Mouse (Mus musculus): Measurements from ENCODE around the gene Ube2r2. TPM values are rescaled to one million over a fixed set of nuclear protein-coding genes. Genes with fewer than 3 reads are reported as not detected.

The Ube2r2 gene
- polyA plus RNA-seq, 1 experiment from 2014 or later = 93.9 TPM

GRCm38 (mm10) chr4:41179825-41180725 is 44.5 kb downstream of the Ube2r2 start:
- no peak for ATAC-seq (replicated peaks; ENCODE audit: low FRiP score, low read depth)
- DNase-seq (ENCODE audit: low spot score) = no peak
- no peak for TF ChIP-seq CTCF (IDR thresholded peaks at IDR 0.05; ENCODE audit: low read depth)

GRCm38 (mm10) chr4:41189809-41190208 is 54.3 kb downstream of the Ube2r2 start:
- Histone ChIP-seq H3K9ac (ENCODE audit: low read depth, low read length) (no peak overlapping the region), H3K27ac (no peak overlapping the region), H3K27me3 (ENCODE audit: insufficient read depth, low read length) (no peaks in the 10 kb centered on the region), H3K36me3 (ENCODE audit: insufficient read depth, low read length) (peaks cover 59% of the 10 kb centered on the region), H3K4me1 (replicated peaks; ENCODE audit: insufficient read depth, low read length) (no peaks in the 10 kb centered on the region), H3K4me3 (replicated peaks; ENCODE audit: low read depth, low read length) (no peak overlapping the region), H3K9me3 (replicated peaks; ENCODE audit: low read length) (no peaks in the 10 kb centered on the region), H3K4me2 (ENCODE audit: low read length) (no peak overlapping the region)
- DNase-seq (ENCODE audit: low spot score) (no peak), ATAC-seq (replicated peaks; ENCODE audit: low FRiP score, low read depth) (no peak)
- TF ChIP-seq CTCF (IDR thresholded peaks at IDR 0.05; ENCODE audit: low read depth) = no peak
- 93% methylated on average over 2 of the region's 2 CpGs for WGBS

More at GRCm38 (mm10) chr4:41179825-41180725, 44.5 kb downstream of the Ube2r2 start:
- Histone ChIP-seq H3K4me1 (replicated peaks; ENCODE audit: insufficient read depth, low read length) (no peaks in the 10 kb centered on the region), H3K36me3 (ENCODE audit: insufficient read depth, low read length) (peaks cover 33% of the 10 kb centered on the region), H3K27me3 (ENCODE audit: insufficient read depth, low read length) (no peaks in the 10 kb centered on the region), H3K4me2 (ENCODE audit: low read length) (no peak overlapping the region), H3K9ac (ENCODE audit: low read depth, low read length) (no peak overlapping the region), H3K27ac (no peak overlapping the region), H3K4me3 (replicated peaks; ENCODE audit: low read depth, low read length) (no peak overlapping the region), H3K9me3 (replicated peaks; ENCODE audit: low read length) (no peaks in the 10 kb centered on the region)
- WGBS = 82% methylated on average over 15 of the region's 15 CpGs

GRCm38 (mm10) chr4:41192544-41193512 is 57.3 kb downstream of the Ube2r2 start:
- Histone ChIP-seq H3K36me3 (ENCODE audit: insufficient read depth, low read length) (peaks cover 73% of the 10 kb centered on the region), H3K9me3 (replicated peaks; ENCODE audit: low read length) (no peaks in the 10 kb centered on the region), H3K27ac (peak overlapping the region; percentile 19; the same call in 1 of the 2 replicates), H3K4me2 (ENCODE audit: low read length) (no peak overlapping the region), H3K4me1 (replicated peaks; ENCODE audit: insufficient read depth, low read length) (no peaks in the 10 kb centered on the region), H3K27me3 (ENCODE audit: insufficient read depth, low read length) (no peaks in the 10 kb centered on the region), H3K9ac (ENCODE audit: low read depth, low read length) (no peak overlapping the region), H3K4me3 (replicated peaks; ENCODE audit: low read depth, low read length) (no peak overlapping the region)
- DNase-seq (ENCODE audit: low spot score) (no peak), ATAC-seq (replicated peaks; ENCODE audit: low FRiP score, low read depth) (no peak)
- 49% methylated on average over 14 of the region's 14 CpGs for WGBS
- TF ChIP-seq CTCF (IDR thresholded peaks at IDR 0.05; ENCODE audit: low read depth) = no peak

- Histone ChIP-seq H3K36me3 (ENCODE audit: insufficient read depth, low read length) (peaks cover 75% of the 10 kb centered on the region), H3K4me1 (replicated peaks; ENCODE audit: insufficient read depth, low read length) (no peaks in the 10 kb centered on the region), H3K27me3 (ENCODE audit: insufficient read depth, low read length) (no peaks in the 10 kb centered on the region), H3K4me3 (replicated peaks; ENCODE audit: low read depth, low read length) (no peak overlapping the region), H3K4me2 (ENCODE audit: low read length) (no peak overlapping the region), H3K9ac (ENCODE audit: low read depth, low read length) (no peak overlapping the region), H3K27ac (no peak overlapping the region), H3K9me3 (replicated peaks; ENCODE audit: low read length) (no peaks in the 10 kb centered on the region)
- ATAC-seq (replicated peaks; ENCODE audit: low FRiP score, low read depth) (no peak), DNase-seq (ENCODE audit: low spot score) (no peak)
- no peak for TF ChIP-seq CTCF (IDR thresholded peaks at IDR 0.05; ENCODE audit: low read depth)
- WGBS = 87% methylated on average over 15 of the region's 15 CpGs
Measured at GRCm38 (mm10) chr4:41195328-41195727, 59.8 kb downstream of the Ube2r2 start.

DNA sequence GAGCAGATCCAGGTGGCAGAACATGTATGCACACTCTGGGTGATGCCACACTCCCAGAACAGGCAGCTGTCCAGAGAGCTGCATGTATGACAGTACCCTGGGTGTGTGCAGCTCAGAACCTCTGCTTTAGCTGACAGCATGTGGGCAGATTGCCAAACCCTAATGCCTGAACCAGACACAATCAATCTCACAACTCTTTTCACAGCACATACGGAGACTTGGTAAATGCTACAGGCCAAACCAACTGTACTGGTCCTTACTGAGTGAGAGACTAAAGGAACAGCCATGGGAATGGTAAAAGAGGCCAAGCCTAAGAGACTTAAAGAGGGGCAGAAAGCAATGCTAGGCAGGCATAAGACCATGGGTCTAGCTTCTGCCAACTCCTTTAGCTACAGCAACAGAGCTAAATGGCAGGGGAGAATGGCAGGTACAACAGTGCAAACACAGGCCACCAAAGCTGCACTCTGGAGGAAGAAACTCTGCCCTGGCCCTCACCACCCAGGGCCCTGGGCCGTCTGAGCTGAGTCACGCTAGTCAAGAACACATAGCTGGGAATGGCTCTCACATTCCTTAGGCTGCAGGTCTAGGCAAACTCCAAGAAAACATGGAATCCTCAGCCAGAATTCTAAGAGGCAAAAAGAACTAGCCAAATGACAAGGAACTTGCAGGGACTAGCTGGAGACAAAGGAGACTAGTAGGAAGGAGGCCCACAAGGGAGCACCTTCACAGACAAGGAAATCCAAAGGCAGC is 61.5 kb downstream of the Ube2r2 start:
- no peak overlapping the region for H3K4me2 ChIP-seq (ENCODE audit: low read length)
- H3K27me3 ChIP-seq (ENCODE audit: insufficient read depth, low read length) = no peaks in the 10 kb centered on the region
- H3K27ac ChIP-seq = no peak overlapping the region
- H3K4me1 ChIP-seq (replicated peaks; ENCODE audit: insufficient read depth, low read length) = no peaks in the 10 kb centered on the region
- no peak overlapping the region for H3K9ac ChIP-seq (ENCODE audit: low read depth, low read length)
- no peaks in the 10 kb centered on the region for H3K9me3 ChIP-seq (replicated peaks; ENCODE audit: low read length)
- peaks cover 85% of the 10 kb centered on the region for H3K36me3 ChIP-seq (ENCODE audit: insufficient read depth, low read length)
- no peak overlapping the region for H3K4me3 ChIP-seq (replicated peaks; ENCODE audit: low read depth, low read length)
- TF ChIP-seq CTCF (IDR thresholded peaks at IDR 0.05; ENCODE audit: low read depth) = no peak
- ATAC-seq (replicated peaks; ENCODE audit: low FRiP score, low read depth) = no peak
- 67% methylated on average over 3 of the region's 3 CpGs for WGBS
- DNase-seq (ENCODE audit: low spot score) = no peak

Data from kidney, postnatal 0 days (tissue).